Mouse (Mus musculus) urinary bladder, postnatal 10 days (tissue): ENCODE data around the gene Lrp11.
A peak's percentile ranks its signal among the peaks of the same experiment; 100 is the strongest.
"Not testable (repeated sequence)": the region's sequence is repeated elsewhere in the genome, so short reads cannot be mapped to it uniquely, and the experiment has no call there.

ENCODE experiments used
- DNase-seq: peaks from one replicate; pipeline ENCODE4 v3.0.0; 2022; ENCODE audit warnings: low spot score

Lrp11 gene

GRCm38 (mm10) chr10:7589592-7590233, at the start of gene Lrp11:
Lrp11 (plus strand) TSS chr10:7589800.
- peak; percentile 63 for DNase-seq

- no peak for DNase-seq
Observed at GRCm38 (mm10) chr10:7578002-7578401, 11.6 kb upstream of the Lrp11 start.

GRCm38 (mm10) chr10:7581401-7581800, 8.2 kb upstream of the Lrp11 start:
- DNase-seq: no peak

- no peak for DNase-seq
Observed at GRCm38 (mm10) chr10:7582157-7582890, 7.3 kb upstream of the Lrp11 start.

- no peak for DNase-seq
Observed at GRCm38 (mm10) chr10:7582891-7583557, 6.6 kb upstream of the Lrp11 start.

- no peak for DNase-seq
Observed at GRCm38 (mm10) chr10:7586771-7587170, 2.8 kb upstream of the Lrp11 start.

- no peak for DNase-seq
Observed at GRCm38 (mm10) chr10:7590234-7590689, 662 bp downstream of the Lrp11 start.

GRCm38 (mm10) chr10:7590792-7591191, 1.2 kb downstream of the Lrp11 start:
- DNase-seq: no peak

GRCm38 (mm10) chr10:7594797-7595196, 5.2 kb downstream of the Lrp11 start:
- DNase-seq: no peak

GRCm38 (mm10) chr10:7596251-7596650, 6.7 kb downstream of the Lrp11 start:
- no peak for DNase-seq

- no peak for DNase-seq
Observed at GRCm38 (mm10) chr10:7598177-7598576, 8.6 kb downstream of the Lrp11 start.

- peak; percentile 24 for DNase-seq
Observed at GRCm38 (mm10) chr10:7600647-7601046, 11.0 kb downstream of the Lrp11 start.

- DNase-seq: no peak
Observed at GRCm38 (mm10) chr10:7605168-7605567, 15.6 kb downstream of the Lrp11 start.

GRCm38 (mm10) chr10:7606437-7606836, 16.8 kb downstream of the Lrp11 start:
- DNase-seq: no peak

GRCm38 (mm10) chr10:7608611-7609010, 19.0 kb downstream of the Lrp11 start:
- no peak for DNase-seq

GRCm38 (mm10) chr10:7611647-7612046, 22.0 kb downstream of the Lrp11 start:
- no peak for DNase-seq

- DNase-seq: not testable (repeated sequence)
Observed at GRCm38 (mm10) chr10:7612210-7612609, 22.6 kb downstream of the Lrp11 start.

- DNase-seq: no peak
Observed at GRCm38 (mm10) chr10:7614834-7615233, 25.2 kb downstream of the Lrp11 start.

GRCm38 (mm10) chr10:7617146-7617545, 27.5 kb downstream of the Lrp11 start:
- not testable (repeated sequence) for DNase-seq

- DNase-seq: not testable (repeated sequence)
Observed at GRCm38 (mm10) chr10:7617556-7617955, 28.0 kb downstream of the Lrp11 start.

- no peak for DNase-seq
Observed at GRCm38 (mm10) chr10:7619821-7620241, 30.2 kb downstream of the Lrp11 start.

GRCm38 (mm10) chr10:7620723-7621122, 31.1 kb downstream of the Lrp11 start:
- DNase-seq: no peak

- no peak for DNase-seq
Observed at GRCm38 (mm10) chr10:7622378-7622777, 32.8 kb downstream of the Lrp11 start.
